ENCODE assay signal across 8 mouse cellular contexts in genomic region chrX:134308275-134308634, GRCm38 (mm10). TPM values are rescaled to one million over a fixed set of nuclear protein-coding genes. Genes with fewer than 3 reads are reported as not detected.
DNase-seq lines count a peak whose midpoint lies in the region; ATAC-seq lines count a peak whose summit lies in the region.

No protein-coding gene starts in this region.

- H3K27me3 ChIP-seq in liver, embryonic 13.5 days = no peaks in the 10 kb centered on the region

- no peaks in the 10 kb centered on the region for H3K9me3 ChIP-seq in liver, embryonic 13.5 days (replicated peaks)

- H3K36me3 ChIP-seq in liver, embryonic 13.5 days = peaks cover 23% of the 10 kb centered on the region

- H3K9ac ChIP-seq in liver, embryonic 13.5 days = peak overlapping the region; percentile 70

- 11% methylated on average over 9 of the region's 9 CpGs for WGBS in liver, embryonic 13.5 days (ENCODE audit: insufficient replicate concordance)

- ATAC-seq in erythroid progenitor cell, adult 5-6 weeks (replicated peaks; ENCODE audit: low FRiP score, poor library complexity, severe bottlenecking) = peak; percentile 82
- ATAC-seq in liver, embryonic 13.5 days (ENCODE audit: low read depth) = peak; percentile 84

- DNase-seq in embryo, embryonic 10 days (ENCODE audit: low spot score) = peak; percentile 35
- DNase-seq in embryo, embryonic 9.5 days (ENCODE audit: extremely low spot score) = no peak
- peak; percentile 78 for DNase-seq in 416B (ENCODE audit: low read depth)
- DNase-seq in liver, embryonic 13.5 days = no peak
- DNase-seq in adrenal gland, postnatal 36 days = no peak
- DNase-seq in thymus, postnatal 4 days = no peak
- no peak for DNase-seq in cerebellum, postnatal 10 days

- H3K4me2 ChIP-seq in liver, embryonic 13.5 days = peak overlapping the region; percentile 73

- peak overlapping the region; percentile 65 for H3K4me3 ChIP-seq in liver, embryonic 13.5 days (replicated peaks)

- H3K4me1 ChIP-seq in liver, embryonic 13.5 days (replicated peaks) = peaks cover 12% of the 10 kb centered on the region

- H3K27ac ChIP-seq in liver, embryonic 13.5 days = peak overlapping the region; percentile 58; the same call in 1 of the 2 replicates

RNA-seq across cellular contexts. Expression of gene Cenpi, which starts 0.4 kb away (rescaled TPM):
- 77.1 and 113 TPM in 2 replicates for total RNA-seq in erythroid progenitor cell, adult 5-6 weeks (2015; ENCODE audit: low replicate concordance)
- total RNA-seq in erythroid progenitor cell, adult 5-6 weeks (2017; ENCODE audit: low replicate concordance) = 58.4 and 61.5 TPM in 2 replicates
- polyA plus RNA-seq in liver, embryonic 13.5 days (2015; fragmentation: Nextera tagmentation; extraction: Ambion mirVana) = 24.0 and 27.0 TPM in 2 replicates
- total RNA-seq in adrenal gland, postnatal 36 days (2021) = 1 to 10 TPM; 2.2 to 4.0 TPM

RNA-seq across cellular contexts. Expression of gene Tmem35a, which starts 13.2 kb away (rescaled TPM):
- total RNA-seq in erythroid progenitor cell, adult 5-6 weeks (2015; ENCODE audit: low replicate concordance) = not detected in 2 replicates
- total RNA-seq in erythroid progenitor cell, adult 5-6 weeks (2017; ENCODE audit: low replicate concordance) = not detected in 2 replicates
- polyA plus RNA-seq in liver, embryonic 13.5 days (2015; fragmentation: Nextera tagmentation; extraction: Ambion mirVana) = 0.47 and 1.0 TPM in 2 replicates
- total RNA-seq in adrenal gland, postnatal 36 days (2021) = 100 to 1,000 TPM; 264 to 311 TPM

RNA-seq across cellular contexts. Expression of gene Trmt2b, which starts 31.5 kb away (rescaled TPM):
- 10.5 and 12.6 TPM in 2 replicates for total RNA-seq in erythroid progenitor cell, adult 5-6 weeks (2015; ENCODE audit: low replicate concordance)
- total RNA-seq in erythroid progenitor cell, adult 5-6 weeks (2017; ENCODE audit: low replicate concordance) = 7.7 and 8.0 TPM in 2 replicates
- 8.7 and 10.6 TPM in 2 replicates for polyA plus RNA-seq in liver, embryonic 13.5 days (2015; fragmentation: Nextera tagmentation; extraction: Ambion mirVana)
- 10 to 100 TPM; 40.6 to 45.0 TPM for total RNA-seq in adrenal gland, postnatal 36 days (2021)

Comparison
In these comparisons a context has a peak if more than half of its experiments do, and no peak if none do; other contexts are left out.
1. DNase-seq: peak in embryo, embryonic 10 days (single experiment) and 416B (single experiment); none in embryo, embryonic 9.5 days (single experiment), liver, embryonic 13.5 days (single experiment), adrenal gland, postnatal 36 days (0 of 2), thymus, postnatal 4 days (single experiment) and cerebellum, postnatal 10 days (0 of 2).
2. RNA of gene Cenpi, which starts 0.4 kb away (total RNA-seq): 58.4 to 113 TPM in erythroid progenitor cell, adult 5-6 weeks; 2.2 to 4.0 TPM in adrenal gland, postnatal 36 days; every median in the first group is over 10 times any median in the second.
3. RNA of gene Tmem35a, which starts 13.2 kb away (total RNA-seq): 264 to 311 TPM in adrenal gland, postnatal 36 days; not detected in erythroid progenitor cell, adult 5-6 weeks; every median in the first group is over 100 times any median in the second.